Mouse (Mus musculus) thymus, postnatal 10 days (tissue): ENCODE measurements around the gene Prdm16.

Experiments used
- DNase-seq, 2 experiments: peaks; one replicate each; pipeline ENCODE4 v3.0.0; 2021; ENCODE audit warnings: low spot score in 2 of 2

Prdm16 gene

GRCm38 (mm10) chr4:154267511-154267910 is 369.2 kb downstream of the Prdm16 start:
- DNase-seq = no peak
